Mouse (Mus musculus): ENCODE measurements around the gene Pin1.
"Not testable (repeated sequence)": the region's sequence is repeated elsewhere in the genome, so short reads cannot be mapped to it uniquely, and the experiment has no call there.

The Pin1 gene

GRCm38 (mm10) chr9:20651602-20652259 is at the start of gene Pin1:
Pin1 (plus strand) TSS chr9:20652095.
- peak; percentile 98 for DNase-seq

- no peak for DNase-seq
Measured at GRCm38 (mm10) chr9:20606269-20606668, 45.6 kb upstream of the Pin1 start.

- peak; percentile 84 for DNase-seq
Measured at GRCm38 (mm10) chr9:20607100-20607974, 44.6 kb upstream of the Pin1 start.

GRCm38 (mm10) chr9:20609831-20610464 is 41.9 kb upstream of the Pin1 start:
- DNase-seq: no peak

- DNase-seq: no peak
Measured at GRCm38 (mm10) chr9:20611976-20612375, 39.9 kb upstream of the Pin1 start.

GRCm38 (mm10) chr9:20616685-20617084 is 35.2 kb upstream of the Pin1 start:
- DNase-seq: no peak

- no peak for DNase-seq
Measured at GRCm38 (mm10) chr9:20631332-20631731, 20.6 kb upstream of the Pin1 start.

GRCm38 (mm10) chr9:20635676-20636075 is 16.2 kb upstream of the Pin1 start:
- not testable (repeated sequence) for DNase-seq

- DNase-seq: no peak
Measured at GRCm38 (mm10) chr9:20636256-20636655, 15.6 kb upstream of the Pin1 start.

GRCm38 (mm10) chr9:20636790-20637189 is 15.1 kb upstream of the Pin1 start:
- DNase-seq: no peak

GRCm38 (mm10) chr9:20638552-20638951 is 13.3 kb upstream of the Pin1 start:
- no peak for DNase-seq

GRCm38 (mm10) chr9:20639486-20639885 is 12.4 kb upstream of the Pin1 start:
- no peak for DNase-seq

GRCm38 (mm10) chr9:20641501-20641900 is 10.4 kb upstream of the Pin1 start:
- no peak for DNase-seq

GRCm38 (mm10) chr9:20642101-20642895 is 9.6 kb upstream of the Pin1 start, which contains the start of gene Ubl5:
Ubl5 (plus strand) TSS chr9:20642878.
- peak; percentile 89 for DNase-seq

GRCm38 (mm10) chr9:20642896-20643466 is 8.9 kb upstream of the Pin1 start:
- peak; percentile 85 for DNase-seq

GRCm38 (mm10) chr9:20643781-20644180 is 8.1 kb upstream of the Pin1 start:
- no peak for DNase-seq

- DNase-seq: peak; percentile 79
Measured at GRCm38 (mm10) chr9:20644360-20645081, 7.4 kb upstream of the Pin1 start, which contains the start of gene Fbxl12. Fbxl12 (minus strand) TSS chr9:20644767.

- no peak for DNase-seq
Measured at GRCm38 (mm10) chr9:20645121-20645520, 6.8 kb upstream of the Pin1 start.

GRCm38 (mm10) chr9:20652260-20652658 is 364 bp downstream of the Pin1 start:
- DNase-seq: no peak

- DNase-seq: no peak
Measured at GRCm38 (mm10) chr9:20653859-20654258, 2.0 kb downstream of the Pin1 start.

- DNase-seq: no peak
Measured at GRCm38 (mm10) chr9:20657546-20657945, 5.7 kb downstream of the Pin1 start.

GRCm38 (mm10) chr9:20662325-20662724 is 10.4 kb downstream of the Pin1 start:
- DNase-seq: peak; percentile 66

All from liver (tissue).